ENCODE assay signal across 8 mouse cellular contexts in genomic region chr6:28262198-28262621, GRCm38 (mm10).
DNase-seq lines count a peak whose midpoint lies in the region; ATAC-seq and TF ChIP-seq lines count a peak whose summit lies in the region.

No protein-coding gene starts in this region.

- H3K4me2 ChIP-seq in kidney, embryonic 14.5 days (replicated peaks; ENCODE audit: low read depth, low read length): peak overlapping the region; percentile 86
- peak overlapping the region; percentile 94 for H3K4me2 ChIP-seq in heart, postnatal 0 days (ENCODE audit: low read depth, low read length)
- H3K4me2 ChIP-seq in lung, postnatal 0 days (replicated peaks; ENCODE audit: low read depth, low read length): peak overlapping the region; percentile 92

- no peaks in the 10 kb centered on the region for H3K27me3 ChIP-seq in kidney, embryonic 14.5 days (ENCODE audit: control insufficient read depth, insufficient read depth, low read length)
- H3K27me3 ChIP-seq in heart, postnatal 0 days (ENCODE audit: control insufficient read depth, insufficient read depth, low read length): no peaks in the 10 kb centered on the region
- no peaks in the 10 kb centered on the region for H3K27me3 ChIP-seq in lung, postnatal 0 days (replicated peaks; ENCODE audit: insufficient read depth, low read length)

- DNase-seq in kidney, postnatal 4 days: no peak
- peak; percentile 50 for DNase-seq in heart, postnatal 0 days (ENCODE audit: low spot score)
- DNase-seq in lung, postnatal 0 days (ENCODE audit: low spot score): no peak
- DNase-seq in retina, postnatal 1 day: no peak
- no peak for DNase-seq in layer of hippocampus, postnatal 10 days (ENCODE audit: low spot score in 2 of 2)
- DNase-seq in Muller cell, postnatal 12 days (ENCODE audit: inconsistent ontology term): no peak

- under 1% methylated on average over 29 of the region's 29 CpGs for WGBS in kidney, embryonic 14.5 days
- under 1% methylated on average over 29 of the region's 29 CpGs for WGBS in heart, postnatal 0 days
- 1% methylated on average over 18 of the region's 29 CpGs for WGBS in lung, postnatal 0 days

- H3K4me3 ChIP-seq in kidney, embryonic 14.5 days (ENCODE audit: low read length): peak overlapping the region; percentile 84
- peak overlapping the region; percentile 96 for H3K4me3 ChIP-seq in heart, postnatal 0 days (ENCODE audit: low read depth, low read length)
- peak overlapping the region; percentile 93 for H3K4me3 ChIP-seq in lung, postnatal 0 days (ENCODE audit: low read depth, low read length)

- peak overlapping the region; percentile 79 for H3K9ac ChIP-seq in kidney, embryonic 14.5 days (ENCODE audit: low read depth, low read length)
- peak overlapping the region; percentile 88 for H3K9ac ChIP-seq in heart, postnatal 0 days (replicated peaks; ENCODE audit: low read depth, low read length)
- H3K9ac ChIP-seq in lung, postnatal 0 days (replicated peaks; ENCODE audit: low read depth): peak overlapping the region; percentile 56

- H3K27ac ChIP-seq in kidney, embryonic 14.5 days (ENCODE audit: low read depth, low read length): peak overlapping the region; percentile 83
- H3K27ac ChIP-seq in heart, postnatal 0 days (ENCODE audit: low read depth): peak overlapping the region; percentile 96
- H3K27ac ChIP-seq in lung, postnatal 0 days (ENCODE audit: low read length): peak overlapping the region; percentile 92

- ATAC-seq in kidney, embryonic 14.5 days (ENCODE audit: low FRiP score, low TSS enrichment): peak; percentile 71
- peak; percentile 49 for ATAC-seq in activated CD4-positive, CD25-positive, alpha-beta regulatory T cell, adult 4 months
- peak; percentile 56 for ATAC-seq in heart, postnatal 0 days (ENCODE audit: insufficient read depth, low read depth)
- no peak; the same call in none of the 2 replicates for ATAC-seq in lung, postnatal 0 days

- H3K9me3 ChIP-seq in kidney, embryonic 14.5 days (ENCODE audit: control insufficient read depth, low read length): no peaks in the 10 kb centered on the region
- H3K9me3 ChIP-seq in heart, postnatal 0 days (replicated peaks; ENCODE audit: control insufficient read depth, low read length): no peaks in the 10 kb centered on the region
- no peaks in the 10 kb centered on the region for H3K9me3 ChIP-seq in lung, postnatal 0 days (ENCODE audit: low read length)

- no peaks in the 10 kb centered on the region for H3K4me1 ChIP-seq in kidney, embryonic 14.5 days (ENCODE audit: control insufficient read depth, insufficient read depth, low read length)
- H3K4me1 ChIP-seq in heart, postnatal 0 days (ENCODE audit: control insufficient read depth, insufficient read depth): peaks cover 5% of the 10 kb centered on the region; the same call in 1 of the 2 replicates
- H3K4me1 ChIP-seq in lung, postnatal 0 days (ENCODE audit: insufficient read depth, low read depth, low read length): peaks cover 4% of the 10 kb centered on the region; the same call in 1 of the 2 replicates

- no peak for TF ChIP-seq EP300 in heart, postnatal 0 days (IDR thresholded peaks at IDR 0.05; ENCODE audit: low read depth)
- no peak for TF ChIP-seq EP300 in lung, postnatal 0 days (IDR thresholded peaks at IDR 0.05)

- H3K36me3 ChIP-seq in kidney, embryonic 14.5 days (ENCODE audit: control insufficient read depth, insufficient read depth, low read length): peaks cover 13% of the 10 kb centered on the region; the same call in 1 of the 2 replicates
- peaks cover 12% of the 10 kb centered on the region for H3K36me3 ChIP-seq in heart, postnatal 0 days (replicated peaks; ENCODE audit: control insufficient read depth, insufficient read depth, low read length)
- H3K36me3 ChIP-seq in lung, postnatal 0 days (ENCODE audit: insufficient read depth, low read length): no peaks in the 10 kb centered on the region

- TF ChIP-seq CTCF in heart, postnatal 0 days (IDR thresholded peaks at IDR 0.05; ENCODE audit: low read depth): no peak
- no peak for TF ChIP-seq CTCF in lung, postnatal 0 days (IDR thresholded peaks at IDR 0.05)
